Comparison of ENCODE assay signal across 20 mouse cellular contexts in genomic region chr12:33265877-33266276, GRCm38 (mm10).
"Had no signal": no experiment of that assay in that cellular context is flagged by ENCODE, and none has a peak within 500 bp of the region (broad histone marks: within the 10 kb centered on the region; RNA-seq: fewer than 3 reads in every experiment).

No protein-coding gene starts in this region.

- ATAC-seq: intestine, postnatal 0 days; liver, embryonic 12.5 days had no signal

- H3K4me2 ChIP-seq: limb, embryonic 13.5 days; liver, embryonic 12.5 days; liver, embryonic 15.5 days; lung, embryonic 15.5 days; neural tube, embryonic 15.5 days had no signal

- H3K4me1 ChIP-seq: limb, embryonic 10.5 days; limb, embryonic 13.5 days; liver, embryonic 12.5 days; liver, embryonic 15.5 days; lung, embryonic 15.5 days; neural tube, embryonic 15.5 days had no signal

- H3K27me3 ChIP-seq: limb, embryonic 13.5 days; liver, embryonic 12.5 days; liver, embryonic 15.5 days; lung, embryonic 15.5 days; megakaryocyte, embryonic 14.5 days; neural tube, embryonic 15.5 days had no signal

- DNase-seq: kidney, adult 2 months; kidney, postnatal 25 days; layer of hippocampus, postnatal 36 days; liver; lung, adult 18-20 months; lung, postnatal 10 days; lung, postnatal 36 days; thymus, adult 18-20 months; thymus, postnatal 4 days had no signal

- H3K9me3 ChIP-seq: limb, embryonic 10.5 days; liver, embryonic 12.5 days; liver, embryonic 15.5 days; lung, embryonic 15.5 days; neural tube, embryonic 15.5 days had no signal

- H3K4me3 ChIP-seq: layer of hippocampus, adult 2 months; left cerebral cortex, adult 2 months; limb, embryonic 10.5 days; limb, embryonic 13.5 days; liver, embryonic 12.5 days; liver, embryonic 15.5 days; lung, embryonic 15.5 days; megakaryocyte, embryonic 14.5 days; neural tube, embryonic 15.5 days had no signal

- H3K36me3 ChIP-seq: limb, embryonic 10.5 days; liver, embryonic 12.5 days; liver, embryonic 15.5 days; lung, embryonic 15.5 days; neural tube, embryonic 15.5 days had no signal

- H3K9ac ChIP-seq: limb, embryonic 13.5 days; liver, embryonic 12.5 days; liver, embryonic 15.5 days; lung, embryonic 15.5 days; neural tube, embryonic 15.5 days had no signal

- H3K27ac ChIP-seq: kidney, postnatal 0 days; layer of hippocampus, adult 2 months; left cerebral cortex, adult 2 months; limb, embryonic 10.5 days; limb, embryonic 13.5 days; liver, embryonic 12.5 days; liver, embryonic 15.5 days; lung, embryonic 15.5 days; neural tube, embryonic 15.5 days had no signal
